ENCODE assay signal across 19 mouse cellular contexts in the genomic region with DNA sequence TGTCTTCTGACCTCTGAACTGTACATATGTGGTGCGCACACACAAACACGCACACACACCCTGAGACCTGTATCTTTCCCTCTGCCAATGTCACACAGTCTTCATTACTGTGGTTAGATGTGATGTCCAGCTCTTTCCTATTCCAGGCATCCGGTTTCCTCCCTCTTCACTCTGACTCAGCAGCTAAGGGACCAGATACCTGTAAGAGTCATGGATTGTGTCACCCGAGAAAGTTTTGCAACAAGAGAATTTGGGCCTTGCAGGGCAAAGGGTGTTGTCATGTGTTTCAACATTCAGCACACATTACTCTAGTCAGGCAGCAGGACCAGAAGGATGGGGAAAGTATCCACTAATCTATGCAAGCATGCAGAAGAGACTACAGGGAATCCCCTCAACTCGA.
A peak's percentile ranks its signal among the peaks of the same experiment; 100 is the strongest.
DNase-seq lines count a peak whose midpoint lies in the region; ATAC-seq lines count a peak whose summit lies in the region.
"Had no signal": no experiment of that assay in that cellular context is flagged by ENCODE, and none has a peak within 500 bp of the region (broad histone marks: within the 10 kb centered on the region; RNA-seq: fewer than 3 reads in every experiment).

No protein-coding gene starts in this region.

- peak; percentile 22; the same call in 1 of the 2 replicates for ATAC-seq in liver, embryonic 15.5 days (ENCODE audit: insufficient read depth)
- ATAC-seq in granulocyte monocyte progenitor cell, adult 5-6 weeks (replicated peaks; ENCODE audit: poor library complexity, severe bottlenecking): peak; percentile 76
- ATAC-seq in forebrain, embryonic 11.5 days (replicated peaks; ENCODE audit: low FRiP score): no peak
- ATAC-seq: forebrain, embryonic 14.5 days; intestine, postnatal 0 days had no signal

- no peaks in the 10 kb centered on the region for H3K27me3 ChIP-seq in liver, embryonic 15.5 days
- H3K27me3 ChIP-seq in forebrain, embryonic 11.5 days (ENCODE audit: control insufficient read depth, insufficient read depth, low read length): no peaks in the 10 kb centered on the region
- H3K27me3 ChIP-seq: embryonic facial prominence, embryonic 12.5 days; hindbrain, embryonic 12.5 days; lung, embryonic 15.5 days had no signal

- no peak overlapping the region for H3K9ac ChIP-seq in liver, embryonic 15.5 days
- no peak overlapping the region for H3K9ac ChIP-seq in forebrain, embryonic 11.5 days (ENCODE audit: low read length)
- H3K9ac ChIP-seq: embryonic facial prominence, embryonic 12.5 days; hindbrain, embryonic 12.5 days; lung, embryonic 15.5 days had no signal

- H3K36me3 ChIP-seq in liver, embryonic 15.5 days (replicated peaks): no peaks in the 10 kb centered on the region
- no peaks in the 10 kb centered on the region for H3K36me3 ChIP-seq in forebrain, embryonic 11.5 days (ENCODE audit: control insufficient read depth, insufficient read depth, low read length)
- H3K36me3 ChIP-seq: embryonic facial prominence, embryonic 12.5 days; hindbrain, embryonic 12.5 days; lung, embryonic 15.5 days had no signal

- no peaks in the 10 kb centered on the region for H3K9me3 ChIP-seq in liver, embryonic 15.5 days (replicated peaks)
- H3K9me3 ChIP-seq in forebrain, embryonic 11.5 days (ENCODE audit: control insufficient read depth, low read length): no peaks in the 10 kb centered on the region
- H3K9me3 ChIP-seq: embryonic facial prominence, embryonic 12.5 days; hindbrain, embryonic 12.5 days; lung, embryonic 15.5 days had no signal

- no peak overlapping the region for H3K4me2 ChIP-seq in liver, embryonic 15.5 days
- no peak overlapping the region for H3K4me2 ChIP-seq in forebrain, embryonic 11.5 days (ENCODE audit: low read depth, low read length, severe bottlenecking)
- H3K4me2 ChIP-seq: embryonic facial prominence, embryonic 12.5 days; hindbrain, embryonic 12.5 days; lung, embryonic 15.5 days; midbrain, embryonic 11.5 days had no signal

- no peaks in the 10 kb centered on the region for H3K4me1 ChIP-seq in liver, embryonic 15.5 days (replicated peaks)
- no peaks in the 10 kb centered on the region for H3K4me1 ChIP-seq in forebrain, embryonic 11.5 days (replicated peaks; ENCODE audit: control insufficient read depth, insufficient read depth, low read length)

- H3K27ac ChIP-seq in liver, embryonic 15.5 days (replicated peaks): no peak overlapping the region
- no peak overlapping the region for H3K27ac ChIP-seq in forebrain, embryonic 11.5 days (ENCODE audit: low read depth, low read length)
- H3K27ac ChIP-seq: embryonic facial prominence, embryonic 12.5 days; hindbrain, embryonic 12.5 days; lung, embryonic 15.5 days; macrophage; stomach, postnatal 0 days had no signal

- 60% methylated on average over 5 of the region's 5 CpGs for WGBS in liver, embryonic 15.5 days (ENCODE audit: insufficient replicate concordance)
- WGBS in forebrain, embryonic 11.5 days: 81% methylated on average over 5 of the region's 5 CpGs

- no peak for DNase-seq in liver
- peak; percentile 19 for DNase-seq in NIH3T3 (ENCODE audit: low read depth)
- DNase-seq in skeletal muscle tissue, adult 2 months (ENCODE audit: low read depth, low spot score): peak; percentile 7
- DNase-seq in forebrain, embryonic 11.5 days (ENCODE audit: low spot score): no peak
- no peak for DNase-seq in kidney, postnatal 14 days
- DNase-seq: adrenal gland, adult 2 months; cerebellum, adult 18-20 months; cerebellum, postnatal 14 days; layer of hippocampus, adult 9-11 months had no signal

- H3K4me3 ChIP-seq in liver, embryonic 15.5 days (replicated peaks): no peak overlapping the region
- no peak overlapping the region for H3K4me3 ChIP-seq in forebrain, embryonic 11.5 days (ENCODE audit: low read depth, low read length)
- H3K4me3 ChIP-seq: embryonic facial prominence, embryonic 12.5 days; hindbrain, embryonic 12.5 days; lung, embryonic 15.5 days had no signal

Comparison
In these comparisons a context has a peak if more than half of its experiments do, and no peak if none do; other contexts are left out.
1. DNase-seq: peak in NIH3T3 (single experiment) and skeletal muscle tissue, adult 2 months (single experiment); none in liver (single experiment), forebrain, embryonic 11.5 days (single experiment) and kidney, postnatal 14 days (single experiment).